Mouse (Mus musculus) hindbrain, embryonic 12.5 days (tissue): ENCODE data around the gene Mapk11. TPM values are rescaled to one million over a fixed set of nuclear protein-coding genes. Genes with fewer than 3 reads are reported as not detected.
A peak's percentile ranks its signal among the peaks of the same experiment; 100 is the strongest.

ENCODE experiments used
- ATAC-seq: fragments of 200-750 bp; cut with Nextera tagmentation; 2 replicates; pipeline ENCODE4 v1.8.0; 2017; ENCODE audit warnings: moderate TSS enrichment; ENCODE audit not compliant: low FRiP score
- H3K27ac ChIP-seq: fragments of 300-500 bp; sonication (generic); 2 replicates; pipeline ENCODE4 v1.5.1; 2016; ENCODE audit warnings: mild to moderate bottlenecking
- H3K27me3 ChIP-seq: fragments of 300-500 bp; sonication (generic); 2 replicates; pipeline ENCODE4 v1.6.1; 2016; ENCODE audit warnings: mild to moderate bottlenecking
- H3K36me3 ChIP-seq: fragments of 300-500 bp; sonication (generic); 2 replicates; pipeline ENCODE4 v1.6.1; 2016; ENCODE audit warnings: mild to moderate bottlenecking
- H3K4me1 ChIP-seq: fragments of 300-500 bp; sonication (generic); 2 replicates; pipeline ENCODE4 v1.6.1; 2016
- H3K4me2 ChIP-seq: fragments of 300-500 bp; sonication (generic); replicated peaks from 2 replicates; pipeline ENCODE4 v1.6.1; 2016; ENCODE audit warnings: mild to moderate bottlenecking
- H3K4me3 ChIP-seq: fragments of 300-500 bp; sonication (generic); 2 replicates; pipeline ENCODE4 v1.5.1; 2016; ENCODE audit warnings: mild to moderate bottlenecking
- H3K9ac ChIP-seq: fragments of 300-500 bp; sonication (generic); 2 replicates; pipeline ENCODE4 v1.6.1; 2016; ENCODE audit warnings: mild to moderate bottlenecking, moderate library complexity
- H3K9me3 ChIP-seq: fragments of 300-500 bp; sonication (generic); replicated peaks from 2 replicates; pipeline ENCODE4 v1.6.1; 2016; ENCODE audit warnings: mild to moderate bottlenecking
- WGBS: fragments of 180-500 bp; shearing (Covaris S2); methylation state at CpG from one replicate; pipeline ENCODE4 v1.1.7; 2016; 5-methylcytosine and 5-hydroxymethylcytosine counted together
- polyA plus RNA-seq: library from polyadenylated mRNA; unstranded; fragments of >200 nt; fragmentation: Nextera tagmentation; extraction: Ambion mirVana; gene quantifications from 2 replicates; pipeline ENCODE4 v1.2.1, GENCODE M21; 2016

Mapk11 gene
- polyA plus RNA-seq, 1 experiment from 2014 or later, result 41.9 TPM

- H3K27me3 ChIP-seq, result peaks cover 28% of the 10 kb centered on the region
- no peaks in the 10 kb centered on the region for H3K9me3 ChIP-seq
- 83% methylated on average over 7 of the region's 7 CpGs for whole genome bisulfite sequencing
- H3K27ac ChIP-seq, result no peak overlapping the region
- no peak for ATAC-seq
- H3K36me3 ChIP-seq, result peaks cover 8% of the 10 kb centered on the region
- no peak overlapping the region for H3K9ac ChIP-seq
- H3K4me1 ChIP-seq, result peaks cover 23% of the 10 kb centered on the region
- H3K4me3 ChIP-seq, result no peak overlapping the region
- H3K4me2 ChIP-seq, result no peak overlapping the region
Measured at GRCm38 (mm10) chr15:89138046-89138405, 11.4 kb downstream of the Mapk11 start.

- 74% methylated on average over 11 of the region's 11 CpGs for WGBS
- no peak for ATAC-seq
Measured at GRCm38 (mm10) chr15:89137378-89138045, 11.9 kb downstream of the Mapk11 start.

DNA sequence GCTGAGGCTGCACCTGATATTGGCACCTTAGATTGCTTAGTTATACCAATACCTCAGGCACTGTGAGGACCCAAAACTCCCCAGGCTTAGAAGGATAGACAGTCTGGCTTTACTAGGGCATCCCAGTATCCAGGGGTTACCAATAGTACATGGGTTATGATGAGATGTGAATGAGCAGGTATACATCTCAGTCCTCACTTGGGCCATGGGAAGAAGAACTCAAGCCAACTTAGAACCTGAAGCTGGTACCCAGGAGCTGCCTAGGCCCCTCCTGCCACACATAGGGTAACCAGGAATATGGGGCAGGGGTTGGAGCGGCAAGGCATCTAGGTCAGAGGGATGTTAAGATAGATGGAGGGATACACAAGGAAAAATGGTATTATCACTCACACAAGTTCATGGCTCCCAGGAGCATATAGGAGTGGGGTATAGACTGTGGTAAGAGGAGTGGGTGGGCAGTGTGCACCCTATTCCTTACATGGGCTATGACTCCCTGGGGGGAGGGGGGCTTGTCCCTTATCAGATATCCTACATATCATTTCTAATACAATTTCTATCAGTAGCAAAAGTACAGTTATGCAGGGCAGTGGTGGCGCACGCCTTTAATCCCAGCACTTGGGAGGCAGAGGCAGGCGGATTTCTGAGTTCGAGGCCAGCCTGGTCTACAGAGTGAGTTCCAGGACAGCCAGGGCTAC lies 12.8 kb downstream of the Mapk11 start:
- Histone ChIP-seq H3K27ac (no peak overlapping the region), H3K4me2 (no peak overlapping the region), H3K36me3 (no peaks in the 10 kb centered on the region), H3K9me3 (no peaks in the 10 kb centered on the region), H3K4me3 (no peak overlapping the region), H3K27me3 (peaks cover 23% of the 10 kb centered on the region), H3K9ac (no peak overlapping the region), H3K4me1 (peaks cover 23% of the 10 kb centered on the region)
- 96% methylated on average over 4 of the region's 5 CpGs for WGBS
- no peak for ATAC-seq

More at GRCm38 (mm10) chr15:89137378-89138045, 11.9 kb downstream of the Mapk11 start:
- peaks cover 3% of the 10 kb centered on the region; the same call in 1 of the 2 replicates for H3K36me3 ChIP-seq
- peaks cover 28% of the 10 kb centered on the region for H3K27me3 ChIP-seq
- H3K9ac ChIP-seq, result no peak overlapping the region
- peaks cover 23% of the 10 kb centered on the region for H3K4me1 ChIP-seq
- H3K27ac ChIP-seq, result no peak overlapping the region
- H3K9me3 ChIP-seq, result no peaks in the 10 kb centered on the region
- H3K4me2 ChIP-seq, result no peak overlapping the region
- H3K4me3 ChIP-seq, result no peak overlapping the region

DNA sequence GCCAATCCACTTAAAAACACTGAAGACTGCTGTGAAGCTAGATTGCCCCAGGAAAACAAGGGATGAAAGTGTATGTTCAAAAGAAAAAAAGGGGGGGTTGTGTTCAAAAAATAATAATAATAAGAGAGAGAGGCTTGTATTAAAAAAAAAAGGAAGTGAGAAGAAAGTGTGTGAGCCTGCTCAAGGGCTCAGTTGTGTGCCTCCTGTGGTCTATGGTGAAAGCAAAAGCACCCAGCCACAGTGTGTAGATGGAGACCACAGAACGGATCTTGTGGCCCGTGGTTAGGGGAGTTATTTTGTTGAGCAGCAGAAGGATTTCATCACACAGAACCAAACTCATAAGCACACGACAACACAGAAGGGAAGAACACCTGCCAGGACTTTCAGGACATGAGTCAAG lies 18.1 kb downstream of the Mapk11 start:
- Histone ChIP-seq H3K4me2 (no peak overlapping the region), H3K27ac (no peak overlapping the region), H3K4me1 (peaks cover 16% of the 10 kb centered on the region), H3K4me3 (no peak overlapping the region), H3K9ac (no peak overlapping the region), H3K36me3 (no peaks in the 10 kb centered on the region), H3K9me3 (no peaks in the 10 kb centered on the region), H3K27me3 (no peaks in the 10 kb centered on the region)
- ATAC-seq, result no peak
- 93% methylated on average over 3 of the region's 3 CpGs for WGBS

DNA sequence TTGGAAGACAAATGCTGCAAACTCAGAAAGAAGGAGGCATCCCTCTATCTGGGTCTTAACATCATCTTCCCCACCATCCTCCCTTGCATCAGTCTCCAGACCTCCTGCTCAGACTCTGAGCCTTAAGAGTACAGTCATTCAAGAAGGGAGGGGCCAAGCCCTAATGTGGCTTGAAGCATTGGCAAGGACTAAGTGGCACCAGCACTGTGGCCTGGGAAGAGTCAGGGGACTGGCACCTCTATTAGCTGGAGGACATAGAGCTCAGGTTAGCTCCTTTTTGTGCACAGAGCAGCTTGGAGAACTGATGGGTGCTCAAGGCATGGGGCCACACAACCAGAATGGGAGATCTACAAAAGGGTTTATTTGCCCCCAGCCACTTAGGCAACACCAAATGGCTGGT lies 19.2 kb downstream of the Mapk11 start:
- Histone ChIP-seq H3K36me3 (peaks cover 4% of the 10 kb centered on the region; the same call in 1 of the 2 replicates), H3K9me3 (no peaks in the 10 kb centered on the region), H3K4me2 (no peak overlapping the region), H3K4me1 (peaks cover 16% of the 10 kb centered on the region), H3K27ac (no peak overlapping the region), H3K27me3 (no peaks in the 10 kb centered on the region), H3K9ac (no peak overlapping the region), H3K4me3 (no peak overlapping the region)
- ATAC-seq, result no peak

GRCm38 (mm10) chr15:89128382-89129350 lies 20.8 kb downstream of the Mapk11 start, which contains the start of gene Hdac10:
TSS of gene Hdac10 (minus strand) at chr15:89128700.
- Histone ChIP-seq H3K27ac (peak within 1 kb of the TSS; percentile 67), H3K4me3 (peak within 1 kb of the TSS; percentile 52), H3K4me1 (peaks cover 21% of the 10 kb centered on the region), H3K4me2 (peak within 1 kb of the TSS; percentile 78), H3K27me3 (no peaks in the 10 kb centered on the region), H3K9me3 (no peaks in the 10 kb centered on the region), H3K36me3 (peaks cover 9% of the 10 kb centered on the region; the same call in 1 of the 2 replicates), H3K9ac (peak within 1 kb of the TSS; percentile 74)
- WGBS, result 3% methylated on average over 36 of the region's 36 CpGs
- ATAC-seq, result peak; percentile 83

GRCm38 (mm10) chr15:89127364-89127940 lies 22.0 kb downstream of the Mapk11 start:
- H3K4me3 ChIP-seq, result peak overlapping the region; percentile 52
- H3K4me1 ChIP-seq, result peaks cover 26% of the 10 kb centered on the region
- H3K4me2 ChIP-seq, result peak overlapping the region; percentile 78
- H3K9me3 ChIP-seq, result no peaks in the 10 kb centered on the region
- no peaks in the 10 kb centered on the region for H3K27me3 ChIP-seq
- peak overlapping the region; percentile 74 for H3K9ac ChIP-seq
- no peak for ATAC-seq
- WGBS, result 91% methylated on average over 8 of the region's 8 CpGs
- no peak overlapping the region for H3K27ac ChIP-seq
- peaks cover 9% of the 10 kb centered on the region; the same call in 1 of the 2 replicates for H3K36me3 ChIP-seq

DNA sequence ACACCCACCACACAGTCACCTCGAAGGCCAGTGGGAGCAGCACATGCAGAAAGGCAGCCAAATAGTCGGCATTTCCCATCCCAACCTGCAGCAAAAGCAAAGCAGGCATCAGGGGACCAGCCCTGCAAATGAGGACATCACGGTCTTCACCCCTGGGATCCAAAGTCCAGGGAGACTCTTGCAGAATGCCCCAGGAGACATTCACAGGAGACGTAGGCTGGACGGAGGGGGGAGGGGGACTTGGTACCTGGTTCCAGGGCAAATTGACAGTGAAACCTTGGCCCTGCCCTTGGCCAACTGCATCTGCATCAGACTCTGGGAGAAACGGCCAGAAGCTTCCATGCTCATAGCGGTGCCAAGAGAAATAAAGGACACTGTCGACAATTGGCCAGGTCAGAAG lies 22.8 kb downstream of the Mapk11 start:
- H3K4me2 ChIP-seq, result no peak overlapping the region
- H3K27ac ChIP-seq, result no peak overlapping the region
- peaks cover 34% of the 10 kb centered on the region for H3K4me1 ChIP-seq
- H3K9me3 ChIP-seq, result no peaks in the 10 kb centered on the region
- peaks cover 9% of the 10 kb centered on the region; the same call in 1 of the 2 replicates for H3K36me3 ChIP-seq
- no peak for ATAC-seq
- H3K4me3 ChIP-seq, result no peak overlapping the region
- WGBS, result 91% methylated on average over 8 of the region's 8 CpGs
- no peak overlapping the region for H3K9ac ChIP-seq
- H3K27me3 ChIP-seq, result no peaks in the 10 kb centered on the region

DNA sequence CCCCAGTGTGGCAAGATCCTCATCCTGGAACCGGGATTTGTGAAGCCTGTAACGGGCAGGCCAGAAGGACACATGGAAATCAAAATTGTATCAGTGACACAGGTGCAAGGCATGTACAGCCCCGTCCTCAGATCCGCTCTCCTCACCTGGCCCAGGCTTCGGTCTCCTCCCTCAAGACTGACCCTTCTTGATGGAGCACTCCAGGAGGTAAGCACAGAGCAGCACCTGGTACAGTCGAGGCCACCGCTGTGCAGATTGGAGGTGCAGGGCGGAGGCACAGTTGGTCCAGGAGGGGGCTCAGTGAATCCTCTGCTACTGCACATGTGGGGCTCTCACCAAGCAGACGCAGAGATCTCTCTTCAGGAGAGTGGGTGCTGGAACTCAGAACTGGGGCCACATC lies 24.1 kb downstream of the Mapk11 start:
- Histone ChIP-seq H3K27ac (no peak overlapping the region), H3K4me3 (no peak overlapping the region), H3K4me1 (peaks cover 46% of the 10 kb centered on the region), H3K9ac (no peak overlapping the region), H3K9me3 (no peaks in the 10 kb centered on the region), H3K4me2 (no peak overlapping the region), H3K27me3 (no peaks in the 10 kb centered on the region), H3K36me3 (peaks cover 9% of the 10 kb centered on the region; the same call in 1 of the 2 replicates)
- 96% methylated on average over 9 of the region's 9 CpGs for WGBS
- ATAC-seq, result no peak

DNA sequence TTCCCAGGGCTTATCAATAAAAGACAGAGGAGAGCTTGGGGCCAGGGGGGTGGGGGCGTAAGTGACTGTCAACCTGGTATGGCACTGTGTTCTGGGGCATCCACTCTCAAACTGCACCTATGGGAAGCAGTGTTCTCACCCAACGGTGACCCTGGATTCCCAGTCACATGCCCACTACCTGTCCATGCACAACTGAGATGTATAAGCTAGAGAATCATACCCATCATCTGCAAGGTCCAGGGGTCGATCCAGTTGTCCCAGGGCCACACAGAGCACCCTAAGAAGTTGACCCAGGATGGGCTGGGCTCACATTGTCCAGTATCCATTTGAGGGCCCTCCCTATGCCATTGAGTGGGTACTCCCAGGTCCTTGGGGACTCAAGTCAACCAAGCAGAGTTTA lies 25.1 kb downstream of the Mapk11 start:
- no peak for ATAC-seq
- no peak overlapping the region for H3K9ac ChIP-seq
- no peak overlapping the region for H3K27ac ChIP-seq
- H3K36me3 ChIP-seq, result peaks cover 14% of the 10 kb centered on the region; the same call in 1 of the 2 replicates
- no peaks in the 10 kb centered on the region for H3K27me3 ChIP-seq
- H3K4me2 ChIP-seq, result peak overlapping the region; percentile 95; the same call in 1 of the 2 replicates
- H3K9me3 ChIP-seq, result no peaks in the 10 kb centered on the region
- WGBS, result 95% methylated on average over 3 of the region's 3 CpGs
- H3K4me3 ChIP-seq, result no peak overlapping the region
- peaks cover 51% of the 10 kb centered on the region for H3K4me1 ChIP-seq

- 38% methylated on average over 11 of the region's 11 CpGs for WGBS
- no peaks in the 10 kb centered on the region for H3K9me3 ChIP-seq
- H3K9ac ChIP-seq, result peak overlapping the region; percentile 82
- H3K27ac ChIP-seq, result peak overlapping the region; percentile 83
- peak; percentile 21; the same call in 1 of the 2 replicates for ATAC-seq
- peaks cover 47% of the 10 kb centered on the region for H3K4me1 ChIP-seq
- H3K27me3 ChIP-seq, result no peaks in the 10 kb centered on the region
- peak overlapping the region; percentile 95 for H3K4me2 ChIP-seq
- peak overlapping the region; percentile 91 for H3K4me3 ChIP-seq
- H3K36me3 ChIP-seq, result peaks cover 14% of the 10 kb centered on the region; the same call in 1 of the 2 replicates
Measured at GRCm38 (mm10) chr15:89123595-89123994, 25.8 kb downstream of the Mapk11 start.
